Mouse (Mus musculus) cortical plate, adult 2 months (tissue): ENCODE measurements at regions not wholly inside any gene's neighbourhood (a gene's known extent, or its start where the extent isn't known, plus 50 kb on each side); places are given as distances from the start of the nearest gene placed in this dataset.

ENCODE experiments used
- CTCF ChIP-seq: fragments of 200-500 bp; IDR thresholded peaks from 2 replicates; pipeline ENCODE4 v1.5.1; 2011; ENCODE audit warnings: mild to moderate bottlenecking, control low read depth, low read length; ENCODE audit not compliant: insufficient read depth; ENCODE audit errors: extremely low read depth
- POLR2A ChIP-seq: fragments of 200-500 bp; IDR thresholded peaks from 2 replicates; pipeline ENCODE4 v1.6.1; 2011; ENCODE audit warnings: mild to moderate bottlenecking, low read length, control low read depth; ENCODE audit not compliant: insufficient read depth; ENCODE audit errors: extremely low read depth

DNA sequence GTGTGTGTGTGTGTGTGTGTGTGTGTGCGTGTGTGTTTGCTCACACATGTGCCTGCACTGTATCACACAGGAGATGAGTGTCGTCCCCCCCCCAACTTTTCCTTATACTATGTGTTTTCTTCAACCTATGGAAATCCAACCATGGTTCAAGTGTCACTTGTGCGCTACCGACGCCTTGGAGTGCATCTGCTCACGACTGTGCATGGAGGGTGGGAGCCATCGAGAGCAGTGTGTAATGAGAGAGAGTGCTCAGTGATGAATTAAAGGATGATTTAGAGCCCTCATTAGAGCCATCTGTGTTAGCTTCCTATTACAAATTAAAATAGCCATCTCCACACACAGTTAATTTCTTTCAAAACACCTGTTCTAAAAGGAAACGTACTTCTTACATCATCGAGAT, 264.3 kb upstream of the Gadl1 start:
- TF ChIP-seq CTCF (no peak), POLR2A (no peak)
